Mouse (Mus musculus): Measurements from ENCODE around the gene Tmem184b.

DNA sequence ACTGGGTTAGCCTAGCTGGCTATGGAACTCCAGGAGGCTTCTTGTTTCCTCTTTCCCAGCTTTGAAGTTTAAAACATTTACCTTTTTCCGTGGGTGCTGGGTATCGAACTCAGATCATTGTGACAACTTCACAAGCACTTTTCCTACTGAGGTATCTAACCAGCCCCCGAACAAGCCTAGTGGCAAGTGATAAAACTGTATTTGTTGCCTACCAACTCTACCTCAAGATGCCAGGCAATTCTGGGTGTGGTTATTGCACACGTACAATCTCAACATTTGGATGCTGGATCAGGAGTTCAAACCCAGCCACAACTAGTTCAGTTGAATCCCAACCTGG lies 74.5 kb downstream of the Tmem184b start:
- TF ChIP-seq POLR2A (IDR thresholded peaks at IDR 0.05; ENCODE audit: borderline replicate concordance, extremely low read depth, low read depth, low read length): no peak
- no peak for TF ChIP-seq CTCF (IDR thresholded peaks at IDR 0.05; ENCODE audit: insufficient read depth, low read length)
